Mouse (Mus musculus) G1E (cell line): Measurements from ENCODE around the gene Cdc20b.

Experiments used
- CTCF ChIP-seq: IDR thresholded peaks from 2 replicates; pipeline ENCODE4 v1.5.1; 2012; ENCODE audit warnings: low read depth, low read length, inconsistent platforms, mixed read lengths
- GATA1 ChIP-seq: IDR thresholded peaks from 2 replicates; pipeline ENCODE4 v1.6.1; 2012; ENCODE audit warnings: borderline replicate concordance, low read length, inconsistent platforms, mixed read lengths
- GATA2 ChIP-seq: IDR thresholded peaks from 2 replicates; pipeline ENCODE4 v1.6.1; 2012; ENCODE audit warnings: low read depth, low read length, inconsistent platforms, borderline replicate concordance
- POLR2AphosphoS5 ChIP-seq: IDR thresholded peaks from 2 replicates; pipeline ENCODE4 v1.6.1; 2012; ENCODE audit warnings: low read depth, low read length, inconsistent platforms; ENCODE audit not compliant: insufficient replicate concordance
- TAL1 ChIP-seq: conservative IDR thresholded peaks from 2 replicates; pipeline ENCODE4 v1.6.1; 2012; ENCODE audit warnings: low read depth, low read length, inconsistent platforms, mixed read lengths

DNA sequence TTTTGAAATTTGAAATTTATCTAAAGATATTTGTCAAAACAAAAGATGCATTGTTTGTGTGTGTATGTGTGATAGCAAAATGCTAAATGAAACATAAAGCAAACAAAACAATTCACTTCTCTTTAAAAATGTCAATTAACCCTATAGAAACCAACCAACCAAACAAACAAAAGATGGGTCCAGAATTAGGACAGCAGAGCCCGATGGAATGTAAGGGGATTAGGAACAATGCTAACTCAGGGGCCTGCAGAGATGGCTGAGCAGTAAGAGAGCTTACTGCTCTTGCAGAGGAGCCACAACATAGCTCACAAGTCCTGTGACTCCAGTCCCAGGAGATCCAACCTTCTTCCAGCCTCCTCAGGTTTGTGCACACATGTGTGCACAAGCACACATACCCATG lies 47.2 kb downstream of the Cdc20b start:
- TF ChIP-seq CTCF (no peak), TAL1 (no peak), GATA1 (no peak), POLR2AphosphoS5 (no peak), GATA2 (no peak)
